Mouse (Mus musculus) common myeloid progenitor, adult 5-6 weeks (primary cell): ENCODE measurements at regions not wholly inside any gene's neighbourhood (a gene's known extent, or its start where the extent isn't known, plus 50 kb on each side); places are given as distances from the start of the nearest gene placed in this dataset.

Experiments used
- ATAC-seq: replicated peaks from 2 replicates; pipeline ENCODE4 v1.8.0; 2016; ENCODE audit warnings: low read depth, mild to moderate bottlenecking, moderate TSS enrichment, inconsistent platforms; ENCODE audit not compliant: poor library complexity, severe bottlenecking

DNA sequence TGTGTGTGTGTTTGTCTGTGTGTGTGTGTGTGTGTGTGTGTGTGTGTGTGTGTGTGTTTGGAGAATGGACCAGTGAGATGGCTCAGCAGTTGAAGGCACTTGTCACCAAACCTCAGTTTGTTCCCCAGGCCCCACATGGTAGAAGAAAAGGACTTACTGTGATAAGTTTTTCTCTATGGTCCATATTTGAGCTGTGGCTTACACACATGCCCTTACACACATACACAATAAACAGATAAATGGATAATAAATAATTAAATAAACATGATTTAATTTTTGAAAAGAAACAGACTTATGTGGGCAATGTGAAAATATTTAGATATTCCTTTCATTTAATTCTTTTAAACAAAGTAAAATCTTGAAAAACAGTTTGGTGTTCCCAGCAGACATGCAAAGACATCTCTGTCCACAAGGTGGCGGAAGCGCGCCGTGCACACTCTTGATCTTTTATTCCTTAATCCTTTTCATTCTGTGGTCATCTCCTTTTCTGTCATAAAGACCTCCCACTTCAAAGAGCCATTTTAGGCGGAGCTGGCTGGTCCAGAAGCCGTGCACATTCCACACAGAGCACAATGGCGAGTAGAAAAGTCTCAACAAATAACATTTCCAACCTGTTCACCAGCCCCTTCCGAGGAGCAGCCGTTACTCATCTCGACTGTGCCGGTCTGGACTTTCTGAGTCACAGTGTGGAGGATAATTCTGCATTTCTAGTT lies 133.8 kb upstream of the Erbb4 start:
- ATAC-seq = peak; percentile 100

DNA sequence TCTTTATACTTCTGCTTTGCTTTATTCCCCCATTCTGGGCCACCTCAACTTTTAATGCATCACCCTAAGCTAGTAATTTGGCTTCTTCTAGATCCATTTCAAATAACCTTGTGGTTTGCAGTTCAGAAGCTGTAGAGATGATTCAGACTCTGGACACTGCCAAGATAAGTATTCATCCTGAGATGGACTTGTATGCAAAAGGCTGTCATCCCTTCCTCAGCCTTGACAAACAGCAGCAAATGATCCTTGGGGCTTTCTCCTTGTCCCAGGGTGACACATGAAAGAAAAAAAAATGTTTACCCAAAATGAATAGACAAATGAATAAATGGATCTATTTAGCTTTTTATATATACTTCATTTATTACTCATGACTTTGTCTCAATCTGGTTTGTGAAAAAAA lies 120.0 kb upstream of the Erbb4 start:
- no peak for ATAC-seq

DNA sequence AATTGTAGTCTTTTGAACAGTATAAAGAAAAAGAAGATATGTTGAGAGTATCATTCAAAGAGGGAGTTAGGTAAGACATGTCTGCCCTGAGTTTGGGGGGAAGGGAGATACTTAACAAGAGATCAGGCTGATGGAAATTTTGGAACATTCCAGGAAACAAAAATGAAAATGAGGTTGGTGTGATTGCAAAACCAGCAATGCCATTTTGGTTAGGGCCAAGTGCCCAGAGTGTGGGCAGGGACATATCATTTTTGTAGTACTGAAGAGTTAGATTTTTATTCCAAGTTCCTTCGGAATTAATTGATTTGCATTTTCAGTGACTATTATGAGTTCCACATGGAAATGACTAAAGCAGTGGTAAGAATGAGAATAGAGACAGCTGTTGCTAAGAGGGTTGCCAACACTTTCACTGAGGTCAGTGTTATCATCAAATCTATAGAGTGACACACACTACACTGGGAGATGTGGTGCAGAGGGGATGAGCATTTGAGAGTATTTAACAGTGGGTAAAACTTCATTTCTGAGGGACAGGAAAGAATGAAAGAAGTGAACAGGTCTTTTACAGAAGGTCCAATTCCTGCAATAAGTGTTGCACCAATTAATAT lies 105.1 kb upstream of the Erbb4 start:
- no peak for ATAC-seq

DNA sequence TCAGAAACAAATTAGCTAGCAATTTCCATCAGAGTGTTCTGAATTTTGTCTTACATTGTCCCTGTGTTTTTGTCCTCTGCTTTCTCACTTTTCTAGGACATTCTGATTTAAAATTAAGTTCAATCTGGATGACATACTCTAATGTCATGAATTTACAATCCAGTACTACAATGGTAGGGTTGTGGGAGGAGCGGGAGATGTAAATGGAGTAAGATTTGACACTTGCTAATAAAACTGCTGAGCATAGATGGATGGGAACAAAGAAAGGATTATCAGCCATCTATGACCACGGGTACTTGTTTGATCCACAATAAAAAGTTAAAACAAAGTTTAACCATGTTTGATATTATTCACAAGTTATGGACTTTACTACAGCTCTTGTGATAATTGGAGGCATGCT lies 94.9 kb upstream of the Erbb4 start:
- no peak for ATAC-seq

DNA sequence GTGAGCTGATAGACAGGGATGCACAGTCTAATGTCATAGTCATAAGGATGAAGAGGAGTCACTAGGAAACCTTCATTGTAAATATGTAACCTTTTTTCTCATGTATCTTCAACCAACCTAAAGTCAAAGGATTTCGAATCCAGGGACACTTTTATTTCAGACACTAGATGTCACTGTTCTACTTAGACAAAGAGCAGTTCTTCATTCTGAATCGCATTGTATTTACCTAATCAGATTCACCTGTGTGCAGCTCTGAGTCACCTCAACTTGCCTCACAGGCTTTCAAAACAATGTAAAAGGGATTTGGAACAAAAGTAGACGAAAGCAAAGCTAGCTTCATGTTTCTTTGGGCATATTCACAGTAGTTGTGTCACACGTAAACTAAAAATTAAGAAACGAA lies 57.3 kb upstream of the Erbb4 start:
- ATAC-seq = no peak
